Mouse (Mus musculus) heart, adult 2 months (tissue): ENCODE results near the gene Fryl.

Experiments used
- CTCF ChIP-seq: fragments of 200-600 bp; IDR thresholded peaks from 2 replicates; pipeline ENCODE4 v1.8.1; 2022; ENCODE audit warnings: antibody characterized with exemption, mild to moderate bottlenecking, moderate library complexity
- EP300 ChIP-seq: fragments of 200-500 bp; IDR thresholded peaks from 2 replicates; pipeline ENCODE4 v1.6.1; 2011; ENCODE audit warnings: low read depth, low read length, control low read depth; ENCODE audit not compliant: insufficient read depth
- POLR2A ChIP-seq: fragments of 200-500 bp; IDR thresholded peaks from 2 replicates; pipeline ENCODE4 v1.6.1; 2011; ENCODE audit warnings: mild to moderate bottlenecking, low read depth, low read length, control low read depth; ENCODE audit not compliant: insufficient read depth

GRCm38 (mm10) chr5:73241332-73241731 is 15.1 kb downstream of the Fryl start:
- TF ChIP-seq POLR2A (no peak), EP300 (no peak), CTCF (no peak)
